ENCODE assay signal across 8 mouse cellular contexts in genomic region chr2:174327295-174327981, GRCm38 (mm10). TPM values are rescaled to one million over a fixed set of nuclear protein-coding genes. Genes with fewer than 3 reads are reported as not detected.
DNase-seq lines count a peak whose midpoint lies in the region; ATAC-seq and TF ChIP-seq lines count a peak whose summit lies in the region.

No protein-coding gene starts in this region.

- peak; percentile 96 for DNase-seq in brain, adult 2 months (ENCODE audit: low read depth, low spot score)
- DNase-seq in heart, postnatal 0 days (ENCODE audit: low spot score), result peak; percentile 73
- peak; percentile 83 for DNase-seq in layer of hippocampus, adult 9-11 months
- DNase-seq in lung, postnatal 0 days (ENCODE audit: low spot score), result peak; percentile 88
- peak; percentile 68 for DNase-seq in ovary, postnatal 36 days (ENCODE audit: low spot score)
- DNase-seq in thymus, postnatal 14 days, result peak; percentile 56

- H3K9me3 ChIP-seq in E14TG2a.4 (ENCODE audit: low read length), result no peaks in the 10 kb centered on the region
- H3K9me3 ChIP-seq in heart, postnatal 0 days (replicated peaks; ENCODE audit: control insufficient read depth, low read length), result no peaks in the 10 kb centered on the region
- peaks cover 3% of the 10 kb centered on the region; the same call in 1 of the 2 replicates for H3K9me3 ChIP-seq in lung, postnatal 0 days (ENCODE audit: low read length)

- H3K27me3 ChIP-seq in E14TG2a.4 (ENCODE audit: insufficient read depth, low read length), result peaks cover 54% of the 10 kb centered on the region
- no peaks in the 10 kb centered on the region for H3K27me3 ChIP-seq in heart, postnatal 0 days (ENCODE audit: control insufficient read depth, insufficient read depth, low read length)
- no peaks in the 10 kb centered on the region for H3K27me3 ChIP-seq in lung, postnatal 0 days (replicated peaks; ENCODE audit: insufficient read depth, low read length)

- H3K4me2 ChIP-seq in heart, postnatal 0 days (ENCODE audit: low read depth, low read length), result peak overlapping the region; percentile 78
- peak overlapping the region; percentile 69 for H3K4me2 ChIP-seq in lung, postnatal 0 days (replicated peaks; ENCODE audit: low read depth, low read length)

- 50% methylated on average over 64 of the region's 64 CpGs for WGBS in heart, postnatal 0 days
- WGBS in lung, postnatal 0 days, result 49% methylated on average over 64 of the region's 64 CpGs

- no peak for TF ChIP-seq CTCF in E14TG2a.4 (conservative IDR thresholded peaks at IDR 0.05; ENCODE audit: low read length)
- no peak for TF ChIP-seq CTCF in heart, postnatal 0 days (IDR thresholded peaks at IDR 0.05; ENCODE audit: low read depth)
- no peak for TF ChIP-seq CTCF in lung, postnatal 0 days (IDR thresholded peaks at IDR 0.05)

- peak; percentile 72 for ATAC-seq in erythroid progenitor cell, adult 5-6 weeks (replicated peaks; ENCODE audit: low FRiP score, poor library complexity, severe bottlenecking)
- ATAC-seq in heart, postnatal 0 days (ENCODE audit: insufficient read depth, low read depth), result peak; percentile 51
- ATAC-seq in lung, postnatal 0 days, result peak; percentile 58

- H3K27ac ChIP-seq in heart, postnatal 0 days (ENCODE audit: low read depth), result peak overlapping the region; percentile 67
- peak overlapping the region; percentile 98 for H3K27ac ChIP-seq in lung, postnatal 0 days (ENCODE audit: low read length)

- H3K36me3 ChIP-seq in E14TG2a.4 (ENCODE audit: insufficient read depth, low read length), result peaks cover 19% of the 10 kb centered on the region
- no peaks in the 10 kb centered on the region for H3K36me3 ChIP-seq in heart, postnatal 0 days (replicated peaks; ENCODE audit: control insufficient read depth, insufficient read depth, low read length)
- no peaks in the 10 kb centered on the region for H3K36me3 ChIP-seq in lung, postnatal 0 days (ENCODE audit: insufficient read depth, low read length)

- peak overlapping the region; percentile 100 for H3K9ac ChIP-seq in heart, postnatal 0 days (replicated peaks; ENCODE audit: low read depth, low read length)
- H3K9ac ChIP-seq in lung, postnatal 0 days (replicated peaks; ENCODE audit: low read depth), result peak overlapping the region; percentile 99

- TF ChIP-seq EP300 in heart, postnatal 0 days (IDR thresholded peaks at IDR 0.05; ENCODE audit: low read depth), result no peak
- 0 out of 2 replicates have a peak, but pooled peaks have one; percentile 39 for TF ChIP-seq EP300 in lung, postnatal 0 days (IDR thresholded peaks at IDR 0.05)

- H3K4me1 ChIP-seq in E14TG2a.4 (replicated peaks; ENCODE audit: low read depth, low read length), result peaks cover 28% of the 10 kb centered on the region
- peaks cover 5% of the 10 kb centered on the region for H3K4me1 ChIP-seq in heart, postnatal 0 days (ENCODE audit: control insufficient read depth, insufficient read depth)
- peaks cover 5% of the 10 kb centered on the region; the same call in 1 of the 2 replicates for H3K4me1 ChIP-seq in lung, postnatal 0 days (ENCODE audit: insufficient read depth, low read depth, low read length)

- H3K4me3 ChIP-seq in E14TG2a.4 (replicated peaks; ENCODE audit: low read length), result peak overlapping the region; percentile 86
- peak overlapping the region; percentile 100 for H3K4me3 ChIP-seq in heart, postnatal 0 days (ENCODE audit: low read depth, low read length)
- H3K4me3 ChIP-seq in lung, postnatal 0 days (ENCODE audit: low read depth, low read length), result peak overlapping the region; percentile 100

RNA-seq across cellular contexts. Expression of gene Gm20721, which starts 19.1 kb away (rescaled TPM):
- not detected in 2 replicates for total RNA-seq in erythroid progenitor cell, adult 5-6 weeks (2015; ENCODE audit: low replicate concordance)
- 0.61 and 11.9 TPM in 2 replicates for total RNA-seq in erythroid progenitor cell, adult 5-6 weeks (2017; ENCODE audit: low replicate concordance)
- not detected in 2 replicates for total RNA-seq in heart, postnatal 0 days (2014; rRNA removed; ENCODE audit: low replicate concordance)
- 11.3 and 15.8 TPM in 2 replicates for polyA plus RNA-seq in heart, postnatal 0 days (2015; fragmentation: Nextera tagmentation; extraction: Ambion mirVana)
- 4.8 and 9.6 TPM in 2 replicates for polyA plus RNA-seq in lung, postnatal 0 days (2015; fragmentation: Nextera tagmentation; extraction: Ambion mirVana)

RNA-seq across cellular contexts. Expression of gene Gnas, which starts 43.3 kb away (rescaled TPM):
- 338 and 377 TPM in 2 replicates for total RNA-seq in erythroid progenitor cell, adult 5-6 weeks (2015; ENCODE audit: low replicate concordance)
- 196 and 201 TPM in 2 replicates for total RNA-seq in erythroid progenitor cell, adult 5-6 weeks (2017; ENCODE audit: low replicate concordance)
- 1,131 and 1,208 TPM in 2 replicates for total RNA-seq in heart, postnatal 0 days (2014; rRNA removed; ENCODE audit: low replicate concordance)
- 1,263 and 1,283 TPM in 2 replicates for polyA plus RNA-seq in heart, postnatal 0 days (2015; fragmentation: Nextera tagmentation; extraction: Ambion mirVana)
- polyA plus RNA-seq in lung, postnatal 0 days (2015; fragmentation: Nextera tagmentation; extraction: Ambion mirVana), result 1,238 and 1,252 TPM in 2 replicates

Comparison
In these comparisons a context has a peak if more than half of its experiments do, and no peak if none do; other contexts are left out.
1. Peak in every context shown above with its lines: DNase-seq, ATAC-seq, H3K4me3 ChIP-seq and H3K27ac ChIP-seq.